Mouse (Mus musculus): ENCODE data around the gene Slc7a11.

- TF ChIP-seq CTCF (IDR thresholded peaks at IDR 0.05; ENCODE audit: control insufficient read depth, insufficient read depth, insufficient replicate concordance, low read depth, low read length) (no peak), POLR2A (IDR thresholded peaks at IDR 0.05; ENCODE audit: control insufficient read depth, low read depth, low read length) (no peak)
These were observed 337.9 kb downstream of the Slc7a11 start for GRCm38 (mm10) chr3:50105509-50105908.

All from testis, adult 2 months (tissue).